In genomic region chr7:35771106-35771505, GRCm38 (mm10) we compare ENCODE assay signal across 15 mouse cellular contexts.
"Had no signal": no experiment of that assay in that cellular context is flagged by ENCODE, and none has a peak within 500 bp of the region (broad histone marks: within the 10 kb centered on the region; RNA-seq: fewer than 3 reads in every experiment).

No protein-coding gene starts in this region.

- H3K4me1 ChIP-seq: midbrain, embryonic 10.5 days; midbrain, embryonic 12.5 days; neural tube, embryonic 13.5 days; neural tube, embryonic 15.5 days; stomach, embryonic 15.5 days had no signal

- H3K27me3 ChIP-seq: midbrain, embryonic 12.5 days; neural tube, embryonic 13.5 days; neural tube, embryonic 15.5 days; stomach, embryonic 15.5 days had no signal

- H3K9ac ChIP-seq: lung, embryonic 14.5 days; midbrain, embryonic 12.5 days; neural tube, embryonic 13.5 days; neural tube, embryonic 15.5 days; stomach, embryonic 15.5 days had no signal

- ATAC-seq: midbrain, embryonic 16.5 days had no signal

- H3K4me3 ChIP-seq: midbrain, embryonic 10.5 days; midbrain, embryonic 12.5 days; myocyte; neural tube, embryonic 13.5 days; neural tube, embryonic 15.5 days; stomach, embryonic 15.5 days had no signal

- DNase-seq: lung, adult 18-20 months; midbrain, embryonic 14.5 days; right cerebral cortex, postnatal 14 days; thymus, adult 18-20 months; thymus, postnatal 14 days; thymus, postnatal 36 days had no signal

- H3K27ac ChIP-seq: midbrain, embryonic 10.5 days; midbrain, embryonic 12.5 days; neural tube, embryonic 13.5 days; neural tube, embryonic 15.5 days; stomach, embryonic 15.5 days; stomach, postnatal 0 days had no signal

- H3K4me2 ChIP-seq: lung, embryonic 14.5 days; midbrain, embryonic 12.5 days; neural tube, embryonic 13.5 days; neural tube, embryonic 15.5 days; stomach, embryonic 15.5 days had no signal

- H3K9me3 ChIP-seq: midbrain, embryonic 10.5 days; midbrain, embryonic 12.5 days; neural tube, embryonic 13.5 days; neural tube, embryonic 15.5 days; stomach, embryonic 15.5 days had no signal
